Mouse (Mus musculus): ENCODE results near the gene Wdr12. TPM values are rescaled to one million over a fixed set of nuclear protein-coding genes. Genes with fewer than 3 reads are reported as not detected.
"Not testable (repeated sequence)": the region's sequence is repeated elsewhere in the genome, so short reads cannot be mapped to it uniquely, and the experiment has no call there.

Gene Wdr12
- polyA plus RNA-seq, 1 experiment from 2014 or later: 43.7 TPM

- ATAC-seq (ENCODE audit: low FRiP score, low read depth): no peak
- no peak overlapping the region for H3K9ac ChIP-seq (replicated peaks)
- H3K4me3 ChIP-seq: no peak overlapping the region
- H3K4me1 ChIP-seq: no peaks in the 10 kb centered on the region
- no peaks in the 10 kb centered on the region for H3K36me3 ChIP-seq
- 80% methylated on average over 3 of the region's 3 CpGs for WGBS
- no peak overlapping the region for H3K4me2 ChIP-seq (replicated peaks)
- H3K27me3 ChIP-seq: no peaks in the 10 kb centered on the region
- no peak overlapping the region for H3K27ac ChIP-seq (replicated peaks)
- no peaks in the 10 kb centered on the region for H3K9me3 ChIP-seq
These were observed 42.1 kb downstream of the Wdr12 start for GRCm38 (mm10) chr1:60056310-60056709.

GRCm38 (mm10) chr1:60054659-60055058, 43.8 kb downstream of the Wdr12 start:
- Histone ChIP-seq H3K9me3 (no peaks in the 10 kb centered on the region), H3K4me1 (no peaks in the 10 kb centered on the region), H3K27me3 (no peaks in the 10 kb centered on the region), H3K9ac (replicated peaks) (no peak overlapping the region), H3K36me3 (no peaks in the 10 kb centered on the region), H3K4me2 (replicated peaks) (no peak overlapping the region), H3K4me3 (no peak overlapping the region), H3K27ac (replicated peaks) (no peak overlapping the region)
- 43% methylated on average over 3 of the region's 3 CpGs for WGBS
- ATAC-seq (ENCODE audit: low FRiP score, low read depth): no peak

GRCm38 (mm10) chr1:60047481-60047880, 51.0 kb downstream of the Wdr12 start:
- 91% methylated on average over 5 of the region's 5 CpGs for WGBS
- not testable (repeated sequence) for H3K36me3 ChIP-seq; H3K4me2 ChIP-seq (replicated peaks); ATAC-seq (ENCODE audit: low FRiP score, low read depth); H3K9me3 ChIP-seq; H3K9ac ChIP-seq (replicated peaks); H3K27ac ChIP-seq (replicated peaks); H3K4me1 ChIP-seq; H3K4me3 ChIP-seq
- peaks cover 17% of the 10 kb centered on the region for H3K27me3 ChIP-seq

- no peaks in the 10 kb centered on the region for H3K9me3 ChIP-seq
- 0 out of 2 replicates have a peak, but pooled peaks cover 4% of the 10 kb centered on the region for H3K4me1 ChIP-seq
- H3K9ac ChIP-seq (replicated peaks): no peak overlapping the region
- ATAC-seq (ENCODE audit: low FRiP score, low read depth): no peak
- H3K36me3 ChIP-seq: no peaks in the 10 kb centered on the region
- WGBS: 85% methylated on average over 1 of the region's 1 CpGs
- peaks cover 21% of the 10 kb centered on the region for H3K27me3 ChIP-seq
- no peak overlapping the region for H3K4me3 ChIP-seq
- H3K27ac ChIP-seq (replicated peaks): no peak overlapping the region
- no peak overlapping the region for H3K4me2 ChIP-seq (replicated peaks)
These were observed 53.9 kb downstream of the Wdr12 start for GRCm38 (mm10) chr1:60044595-60044994.

- H3K9ac ChIP-seq (replicated peaks): peak within 1 kb of the TSS; percentile 81
- ATAC-seq (ENCODE audit: low FRiP score, low read depth): peak; percentile 94
- peak within 1 kb of the TSS; percentile 84 for H3K4me3 ChIP-seq
- H3K27ac ChIP-seq (replicated peaks): peak within 1 kb of the TSS; percentile 56
- 0 out of 2 replicates have a peak, but pooled peaks cover 4% of the 10 kb centered on the region for H3K4me1 ChIP-seq
- WGBS: under 1% methylated on average over 68 of the region's 99 CpGs
- no peaks in the 10 kb centered on the region for H3K9me3 ChIP-seq
- no peaks in the 10 kb centered on the region for H3K36me3 ChIP-seq
- H3K27me3 ChIP-seq: peaks cover 21% of the 10 kb centered on the region
- H3K4me2 ChIP-seq (replicated peaks): peak within 1 kb of the TSS; percentile 89
These were observed 55.5 kb downstream of the Wdr12 start, which contains the start of gene Ica1l for GRCm38 (mm10) chr1:60042796-60043469. Gene Ica1l (minus strand): TSS chr1:60043184.

- no peaks in the 10 kb centered on the region for H3K9me3 ChIP-seq
- peak overlapping the region; percentile 84 for H3K4me3 ChIP-seq
- no peaks in the 10 kb centered on the region for H3K36me3 ChIP-seq
- peak overlapping the region; percentile 89 for H3K4me2 ChIP-seq (replicated peaks)
- 4% methylated on average over 19 of the region's 19 CpGs for WGBS
- 0 out of 2 replicates have a peak, but pooled peaks cover 4% of the 10 kb centered on the region for H3K4me1 ChIP-seq
- H3K27ac ChIP-seq (replicated peaks): peak overlapping the region; percentile 56
- peak; percentile 64; the same call in 1 of the 2 replicates for ATAC-seq (ENCODE audit: low FRiP score, low read depth)
- peaks cover 21% of the 10 kb centered on the region for H3K27me3 ChIP-seq
- peak overlapping the region; percentile 81 for H3K9ac ChIP-seq (replicated peaks)
These were observed 56.0 kb downstream of the Wdr12 start for GRCm38 (mm10) chr1:60042398-60042795.

GRCm38 (mm10) chr1:60035044-60035443, 63.4 kb downstream of the Wdr12 start:
- Histone ChIP-seq H3K4me3 (no peak overlapping the region), H3K27ac (replicated peaks) (no peak overlapping the region), H3K27me3 (no peaks in the 10 kb centered on the region), H3K4me2 (replicated peaks) (no peak overlapping the region), H3K9ac (replicated peaks) (no peak overlapping the region), H3K9me3 (no peaks in the 10 kb centered on the region), H3K4me1 (no peaks in the 10 kb centered on the region), H3K36me3 (no peaks in the 10 kb centered on the region)
- no peak for ATAC-seq (ENCODE audit: low FRiP score, low read depth)
- WGBS: 96% methylated on average over 2 of the region's 2 CpGs

Other genes with a start within 250 kb of the Wdr12 start
- gene Fam117b, start 185.6 kb downstream of the Wdr12 start, polyA plus RNA-seq (2016; fragmentation: Nextera tagmentation; extraction: Ambion mirVana): 26.8 and 32.5 TPM in 2 replicates
- gene Ica1l, start 55.5 kb downstream of the Wdr12 start, polyA plus RNA-seq (2016; fragmentation: Nextera tagmentation; extraction: Ambion mirVana): 6.7 and 6.9 TPM in 2 replicates
- 7.1 and 7.6 TPM in 2 replicates for gene Carf, start 398 bp downstream of the Wdr12 start, polyA plus RNA-seq (2016; fragmentation: Nextera tagmentation; extraction: Ambion mirVana)
- gene Nbeal1, start 82.0 kb upstream of the Wdr12 start, polyA plus RNA-seq (2016; fragmentation: Nextera tagmentation; extraction: Ambion mirVana): 12.1 and 12.8 TPM in 2 replicates
- gene Cyp20a1, start 244.7 kb upstream of the Wdr12 start, polyA plus RNA-seq (2016; fragmentation: Nextera tagmentation; extraction: Ambion mirVana): 20.2 and 22.4 TPM in 2 replicates

Measured in midbrain, embryonic 12.5 days (tissue).